Mouse (Mus musculus) kidney, postnatal 0 days (tissue): ENCODE measurements around the gene Ccs. TPM values are rescaled to one million over a fixed set of nuclear protein-coding genes. Genes with fewer than 3 reads are reported as not detected.

ENCODE experiments used
- ATAC-seq: fragments of 200-750 bp; cut with Nextera tagmentation; replicated peaks from 2 replicates; pipeline ENCODE4 v1.8.0; 2017; ENCODE audit warnings: low read depth, moderate number of reproducible peaks, moderate TSS enrichment, moderate library complexity; ENCODE audit not compliant: low FRiP score
- DNase-seq: peaks from one replicate; pipeline ENCODE4 v3.0.0-alpha.2; 2016; ENCODE audit warnings: low spot score
- H3K27ac ChIP-seq: fragments of 300-500 bp; sonication (generic); 2 replicates; pipeline ENCODE4 v1.5.1; 2014; ENCODE audit warnings: mild to moderate bottlenecking
- H3K27me3 ChIP-seq: fragments of 300-500 bp; sonication (generic); 2 replicates; pipeline ENCODE4 v1.6.1; 2014; ENCODE audit warnings: low read length, mixed read lengths; ENCODE audit not compliant: insufficient read depth
- H3K36me3 ChIP-seq: fragments of 300-500 bp; sonication (generic); 2 replicates; pipeline ENCODE4 v1.6.1; 2014; ENCODE audit warnings: low read length, mixed read lengths; ENCODE audit not compliant: insufficient read depth
- H3K4me1 ChIP-seq: fragments of 300-500 bp; sonication (generic); replicated peaks from 2 replicates; pipeline ENCODE4 v1.6.1; 2014; ENCODE audit warnings: antibody characterized with exemption, low read length, mixed read lengths; ENCODE audit not compliant: insufficient read depth
- H3K4me2 ChIP-seq: fragments of 300-500 bp; sonication (generic); 2 replicates; pipeline ENCODE4 v1.6.1; 2014; ENCODE audit warnings: mild to moderate bottlenecking, low read length, moderate library complexity, mixed read lengths
- H3K4me3 ChIP-seq: fragments of 300-500 bp; sonication (generic); replicated peaks from 2 replicates; pipeline ENCODE4 v1.5.1; 2014; ENCODE audit warnings: low read depth, low read length
- H3K9ac ChIP-seq: fragments of 300-500 bp; sonication (generic); 2 replicates; pipeline ENCODE4 v1.6.1; 2014; ENCODE audit warnings: low read depth, low read length
- H3K9me3 ChIP-seq: fragments of 300-500 bp; sonication (generic); replicated peaks from 2 replicates; pipeline ENCODE4 v1.6.1; 2016; ENCODE audit warnings: low read length, inconsistent platforms, mixed read lengths
- CTCF ChIP-seq: IDR thresholded peaks from 2 replicates; pipeline ENCODE4 v1.5.1; 2016; ENCODE audit warnings: antibody characterized with exemption, low read depth, mild to moderate bottlenecking, moderate library complexity
- WGBS: fragments of 180-500 bp; shearing (Covaris S2); extraction: QIAGEN DNeasy Blood & Tissue Kit; methylation state at CpG from one replicate; pipeline ENCODE4 v1.1.7; 2014; 5-methylcytosine and 5-hydroxymethylcytosine counted together
- polyA plus RNA-seq: library from polyadenylated mRNA; unstranded; fragments of >200 nt; fragmentation: Nextera tagmentation; extraction: Ambion mirVana; gene quantifications from 2 replicates; pipeline ENCODE4 v1.2.1, GENCODE M21; 2015

Ccs gene
- polyA plus RNA-seq, 1 experiment from 2014 or later = 72.9 TPM

DNA sequence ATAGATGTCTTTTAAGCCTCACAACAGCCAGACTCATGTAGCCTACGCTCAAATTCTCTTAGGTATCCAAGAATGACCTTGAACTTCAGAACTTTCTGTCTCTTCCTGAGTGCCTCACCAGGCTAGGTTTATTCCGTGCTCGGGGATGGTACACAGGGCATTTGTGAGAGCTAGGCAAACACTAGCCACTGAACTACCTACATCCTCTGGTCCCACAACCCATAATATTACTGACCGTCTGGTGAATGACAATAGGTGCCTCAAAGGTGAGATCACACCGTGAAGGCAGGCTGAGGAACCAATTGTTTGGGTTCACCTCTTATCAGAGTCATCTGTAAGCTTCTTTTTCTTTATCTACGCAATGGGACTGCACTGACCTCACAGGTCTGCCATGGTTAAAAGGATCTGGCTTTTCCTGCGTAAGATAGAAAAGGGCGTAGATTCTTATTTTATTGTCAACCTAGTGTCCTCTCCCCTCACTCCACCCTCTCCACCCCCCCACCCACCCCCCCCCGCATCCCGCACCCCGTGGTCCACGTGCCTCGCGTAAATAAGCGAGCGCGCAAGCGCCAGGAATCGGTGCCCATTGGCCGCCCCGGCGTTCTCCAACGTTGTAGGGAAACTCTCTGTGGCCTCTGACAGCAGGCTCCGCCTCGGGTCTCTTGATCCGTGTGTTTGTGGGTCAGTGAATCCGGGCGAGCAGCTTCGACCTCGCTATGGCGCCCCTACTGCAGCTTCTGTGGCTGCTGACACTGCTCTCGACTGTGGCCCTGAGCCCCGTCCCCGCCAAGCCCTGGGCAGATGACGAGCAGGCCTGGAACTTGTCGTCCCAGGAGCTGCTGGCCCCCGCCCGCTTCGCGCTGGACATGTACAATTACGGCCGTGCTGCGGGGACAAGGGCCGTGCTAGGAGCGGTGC lies 15.7 kb upstream of the Ccs start, which contains the start of gene Ctsf:
Gene Ctsf (plus strand): TSS at position 579 of the 918 bp plus-strand sequence.
- no peaks in the 10 kb centered on the region for H3K4me1 ChIP-seq
- peak within 1 kb of the TSS; percentile 58 for H3K4me3 ChIP-seq
- no peaks in the 10 kb centered on the region for H3K9me3 ChIP-seq
- DNase-seq = peak; percentile 92
- H3K36me3 ChIP-seq = no peaks in the 10 kb centered on the region
- 3% methylated on average over 45 of the region's 45 CpGs for WGBS
- no peaks in the 10 kb centered on the region for H3K27me3 ChIP-seq
- no peak within 1 kb of the TSS for H3K27ac ChIP-seq
- ATAC-seq = peak; percentile 85
- H3K9ac ChIP-seq = peak within 1 kb of the TSS; percentile 63
- TF ChIP-seq CTCF = peak; percentile 8; the same call in 1 of the 2 replicates
- peak within 1 kb of the TSS; percentile 97 for H3K4me2 ChIP-seq

GRCm38 (mm10) chr19:4850281-4850680 lies 11.1 kb upstream of the Ccs start:
- TF ChIP-seq CTCF = no peak
- 51% methylated on average over 5 of the region's 5 CpGs for WGBS
- ATAC-seq (no peak), DNase-seq (no peak)
- Histone ChIP-seq H3K4me1 (no peaks in the 10 kb centered on the region), H3K36me3 (no peaks in the 10 kb centered on the region), H3K9me3 (no peaks in the 10 kb centered on the region), H3K4me3 (no peak overlapping the region), H3K4me2 (no peak overlapping the region), H3K27ac (no peak overlapping the region), H3K27me3 (no peaks in the 10 kb centered on the region), H3K9ac (no peak overlapping the region)

GRCm38 (mm10) chr19:4849800-4850199 lies 10.7 kb upstream of the Ccs start:
- Histone ChIP-seq H3K4me1 (no peaks in the 10 kb centered on the region), H3K27me3 (no peaks in the 10 kb centered on the region), H3K9ac (no peak overlapping the region), H3K27ac (no peak overlapping the region), H3K36me3 (no peaks in the 10 kb centered on the region), H3K4me3 (no peak overlapping the region), H3K4me2 (no peak overlapping the region), H3K9me3 (no peaks in the 10 kb centered on the region)
- no peak for ATAC-seq
- WGBS = 46% methylated on average over 4 of the region's 4 CpGs
- no peak for DNase-seq
- TF ChIP-seq CTCF = no peak

- 23% methylated on average over 7 of the region's 7 CpGs for WGBS
- peak; percentile 69 for TF ChIP-seq CTCF
- Histone ChIP-seq H3K4me3 (no peak overlapping the region), H3K4me1 (no peaks in the 10 kb centered on the region), H3K27ac (no peak overlapping the region), H3K9ac (no peak overlapping the region), H3K9me3 (no peaks in the 10 kb centered on the region), H3K36me3 (no peaks in the 10 kb centered on the region), H3K4me2 (no peak overlapping the region), H3K27me3 (no peaks in the 10 kb centered on the region)
- ATAC-seq = 0 out of 2 replicates have a peak, but pooled peaks have one; percentile 36
- DNase-seq = peak; percentile 74
Measured at GRCm38 (mm10) chr19:4847490-4847889, 8.4 kb upstream of the Ccs start.

DNA sequence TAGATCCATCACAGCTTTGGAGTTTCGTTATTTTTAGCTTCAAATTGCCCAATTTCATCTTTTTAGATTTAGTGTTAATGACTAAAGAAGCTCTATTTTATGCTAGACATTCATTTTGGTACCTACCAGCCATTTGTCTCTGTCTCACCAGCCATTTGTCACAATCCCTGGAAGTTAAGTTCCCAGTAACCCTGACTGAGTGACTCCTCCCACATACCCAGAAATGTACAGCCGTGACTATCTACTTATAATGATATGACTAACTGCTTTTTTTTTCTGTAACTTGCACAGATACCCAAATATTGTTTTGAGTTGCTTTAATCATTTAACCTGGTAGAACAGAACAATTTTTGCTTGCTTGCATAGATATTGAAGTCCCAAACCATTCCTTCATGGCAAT lies 6.7 kb upstream of the Ccs start:
- DNase-seq = no peak
- WGBS = 53% methylated on average over 2 of the region's 2 CpGs
- Histone ChIP-seq H3K36me3 (no peaks in the 10 kb centered on the region), H3K27ac (no peak overlapping the region), H3K9ac (no peak overlapping the region), H3K4me3 (no peak overlapping the region), H3K9me3 (no peaks in the 10 kb centered on the region), H3K27me3 (no peaks in the 10 kb centered on the region; the same call in 1 of the 2 replicates), H3K4me1 (no peaks in the 10 kb centered on the region), H3K4me2 (no peak overlapping the region)
- no peak for TF ChIP-seq CTCF
- ATAC-seq = no peak

GRCm38 (mm10) chr19:4842611-4843010 lies 3.5 kb upstream of the Ccs start:
- no peaks in the 10 kb centered on the region for H3K36me3 ChIP-seq
- WGBS = 66% methylated on average over 2 of the region's 2 CpGs

More at GRCm38 (mm10) chr19:4842611-4843010, 3.5 kb upstream of the Ccs start:
- 0 out of 2 replicates have a peak, but pooled peaks cover 7% of the 10 kb centered on the region for H3K4me1 ChIP-seq
- DNase-seq (no peak), ATAC-seq (no peak)
- no peak overlapping the region for H3K27ac ChIP-seq
- TF ChIP-seq CTCF = no peak
- H3K27me3 ChIP-seq = no peaks in the 10 kb centered on the region; the same call in 1 of the 2 replicates
- H3K9ac ChIP-seq = no peak overlapping the region
- H3K4me3 ChIP-seq = no peak overlapping the region
- H3K4me2 ChIP-seq = no peak overlapping the region
- H3K9me3 ChIP-seq = no peaks in the 10 kb centered on the region
